Mouse (Mus musculus) layer of hippocampus, adult 6 months (tissue): ENCODE data around the gene Aamdc. TPM values are rescaled to one million over a fixed set of nuclear protein-coding genes. Genes with fewer than 3 reads are reported as not detected.

Experiments
- long read RNA-seq, 2 experiments: library from polyadenylated mRNA; unstranded; transcript quantifications; one replicate each; pipeline ENCODE4 v2.0.0; 2019 to 2020
- polyA plus RNA-seq: library from polyadenylated mRNA; unstranded; fragments of <200 nt; fragmentation: Nextera tagmentation; gene quantifications from 2 replicates; pipeline ENCODE4 v1.2.3, GENCODE M21; 2021

Aamdc gene
- 133 and 153 TPM in 2 replicates for polyA plus RNA-seq
- long read RNA-seq, experiment 1, transcript Aamdc-213 (5 exons, 883 nt) = major isoform, 50 of 91 reads
- long read RNA-seq, experiment 1, transcript Aamdc-202 (4 exons, 776 nt) = minor isoform, 5 of 91 reads
- long read RNA-seq, experiment 1, transcript Aamdc-206 (4 exons, 789 nt) = minor isoform, 20 of 91 reads
- long read RNA-seq, experiment 1, partial matches to known transcripts = 1 of 91 reads
- long read RNA-seq, experiment 1, other reads (novel, unspliced or antisense) = 7 of 91 reads
- long read RNA-seq, experiment 2, transcript Aamdc-213 (5 exons, 883 nt) = major isoform, 15 of 31 reads
- long read RNA-seq, experiment 2, transcript Aamdc-206 (4 exons, 789 nt) = minor isoform, 6 of 31 reads
- long read RNA-seq, experiment 2, partial matches to known transcripts = 3 of 31 reads
- long read RNA-seq, experiment 2, other reads (novel, unspliced or antisense) = 1 of 31 reads

DNA sequence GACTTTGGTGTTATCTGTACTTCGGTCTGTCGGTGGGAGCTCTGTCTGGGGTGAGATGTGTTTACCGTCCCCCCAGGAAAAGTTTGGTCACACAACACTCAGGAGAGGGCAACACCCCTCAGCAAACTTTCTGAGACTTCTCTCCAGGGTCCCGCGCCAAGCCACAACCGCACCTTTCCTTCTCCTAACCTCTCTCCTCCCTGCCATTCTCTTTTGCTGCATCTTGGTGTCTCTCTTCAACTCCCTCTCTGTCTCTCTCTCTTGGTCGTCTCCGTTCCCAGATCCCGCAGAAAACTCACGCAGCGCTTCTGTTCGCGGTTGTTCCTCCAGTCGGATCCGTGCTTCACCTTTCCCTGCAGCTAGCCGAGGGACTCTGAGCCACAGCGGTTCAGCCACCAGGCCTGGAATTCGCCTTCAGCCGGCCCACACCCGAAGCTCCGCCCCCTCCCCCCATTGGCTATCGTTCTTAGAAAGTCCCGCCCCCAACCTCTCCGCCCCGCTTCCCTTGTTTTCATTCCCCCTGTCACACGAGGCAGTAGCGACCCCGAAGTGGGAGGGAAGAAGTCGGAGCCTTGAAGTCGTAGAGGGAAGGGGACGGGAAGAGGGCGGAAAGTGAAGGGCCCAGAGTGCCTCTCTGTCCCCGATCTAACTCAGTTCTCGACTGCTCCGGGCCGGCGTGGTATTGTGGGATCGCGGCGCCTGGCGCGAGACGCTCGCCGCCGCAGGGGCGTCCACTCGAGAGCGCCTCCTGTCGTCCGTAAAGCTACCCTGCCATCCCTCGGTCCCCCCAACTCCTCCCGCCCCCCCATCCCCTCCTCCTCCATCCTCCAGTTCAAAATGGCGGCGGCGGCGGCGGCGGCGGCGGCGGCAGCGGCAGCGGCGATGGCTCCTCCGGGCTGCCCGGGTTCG is at the start of gene Aamdc, which contains the start of gene Rsf1:
TSS of gene Aamdc (minus strand) at position 431 of the 909 bp plus-strand sequence.
TSS of gene Rsf1 (plus strand) at position 823 of the 909 bp plus-strand sequence.

Other genes with a start within 250 kb of the Aamdc start
- gene Usp35, start 247.5 kb downstream of the Aamdc start, polyA plus RNA-seq = 1.8 and 3.0 TPM in 2 replicates
- gene Kctd21, start 247.2 kb downstream of the Aamdc start, polyA plus RNA-seq = 4.0 and 5.2 TPM in 2 replicates
- 8.7 and 9.5 TPM in 2 replicates for gene Alg8, start 207.9 kb downstream of the Aamdc start, polyA plus RNA-seq
- 577 and 625 TPM in 2 replicates for gene Ndufc2, start 179.5 kb downstream of the Aamdc start, polyA plus RNA-seq
- gene Thrsp, start 161.8 kb downstream of the Aamdc start, polyA plus RNA-seq = 166 and 221 TPM in 2 replicates
- 5.1 and 6.5 TPM in 2 replicates for gene Kctd14, start 128.2 kb downstream of the Aamdc start, polyA plus RNA-seq
- 20.9 and 23.3 TPM in 2 replicates for gene Ints4, start 98.5 kb downstream of the Aamdc start, polyA plus RNA-seq
- 9.1 and 13.2 TPM in 2 replicates for gene Rsf1, start 392 bp upstream of the Aamdc start, polyA plus RNA-seq
- gene Clns1a, start 117.1 kb upstream of the Aamdc start, polyA plus RNA-seq = 153 and 156 TPM in 2 replicates
- 46.1 and 52.6 TPM in 2 replicates for gene Aqp11, start 158.8 kb upstream of the Aamdc start, polyA plus RNA-seq
- 155 and 165 TPM in 2 replicates for gene Pak1, start 209.0 kb upstream of the Aamdc start, polyA plus RNA-seq